Mouse (Mus musculus) heart, postnatal 36 days (tissue): ENCODE data around the gene Haus7. TPM values are rescaled to one million over a fixed set of nuclear protein-coding genes. Genes with fewer than 3 reads are reported as not detected.

ENCODE experiments used
- DNase-seq, 2 experiments: peaks; one replicate each; pipeline ENCODE4 v3.0.0; 2021 to 2022
- intact Hi-C: fragments of 180-260 bp; cut with DNase I; formaldehyde crosslinking; loops from one replicate; pipeline ENCODE4 v1.15.1; 2025
- total RNA-seq, 2 experiments: library from RNA; stranded (reverse); gene quantifications; 2 replicates each; pipeline ENCODE4 v1.2.3; 2021

The Haus7 gene
- total RNA-seq, result 1 to 10 TPM; 6.8 to 6.9 TPM

GRCm38 (mm10) chrX:73458877-73459392 lies at the start of gene Haus7:
TSS of gene Haus7 (minus strand) at chrX:73459044.
- intact Hi-C loops, result no loop called here
- DNase-seq, result peak; percentile 83 to 84

GRCm38 (mm10) chrX:73506577-73506976 lies 47.7 kb upstream of the Haus7 start:
- DNase-seq, result no peak
- intact Hi-C loops, result no loop called here

GRCm38 (mm10) chrX:73505130-73505735 lies 46.4 kb upstream of the Haus7 start:
- intact Hi-C loops, result no loop called here
- DNase-seq, result no peak

DNA sequence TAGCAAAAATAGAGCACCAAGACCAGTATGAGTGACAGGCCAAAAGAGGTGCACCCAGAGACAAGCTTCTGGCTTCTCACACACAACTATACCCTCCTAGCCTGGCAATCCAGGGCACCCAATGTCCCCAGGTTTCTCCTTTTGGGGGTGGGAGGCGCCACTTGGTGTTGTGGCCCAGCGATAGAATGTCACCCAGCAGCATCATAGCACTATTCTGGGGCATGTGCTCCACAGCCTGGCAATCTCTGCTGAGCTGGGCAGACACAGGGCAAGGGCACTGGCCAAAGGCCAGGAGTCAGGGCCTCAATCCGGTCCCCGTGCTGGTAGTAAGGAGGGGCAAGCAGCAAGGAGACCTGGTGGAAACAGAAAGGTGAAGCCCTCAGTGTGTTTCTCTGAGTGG lies 37.9 kb upstream of the Haus7 start:
- no peak for DNase-seq
- intact Hi-C loops, result loop anchor here (10.0 kb wide), 1 partner anchor 482 kb away; no protein-coding TSS in a partner anchor

DNA sequence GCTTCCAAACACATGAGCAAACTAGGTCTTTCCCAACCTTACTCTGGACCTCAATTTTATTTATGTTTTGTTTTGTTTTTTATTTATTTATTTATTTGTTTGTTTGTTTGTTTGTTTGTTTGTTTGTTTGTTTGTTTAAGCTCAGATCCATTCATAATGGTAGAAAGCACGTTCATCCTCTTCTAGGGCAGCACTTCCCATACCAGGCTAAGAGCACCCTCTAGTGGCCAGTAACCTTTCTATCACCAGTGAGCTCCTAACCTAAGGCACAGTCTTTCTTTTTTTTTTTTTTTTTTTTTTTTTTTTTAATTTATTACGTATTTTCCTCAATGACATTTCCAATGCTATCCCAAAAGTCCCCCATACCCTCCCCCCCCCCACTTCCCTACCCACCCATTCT lies 34.7 kb upstream of the Haus7 start:
- intact Hi-C loops, result loop anchor here (1.0 to 10.0 kb wide), 4 partner anchors 41 to 479 kb away; no protein-coding TSS in a partner anchor
- peak in 1 of 2 experiments; percentile 57 for DNase-seq

- intact Hi-C loops, result loop anchor here (5.0 to 10.0 kb wide), 3 partner anchors 179 to 476 kb away; no protein-coding TSS in a partner anchor
- no peak for DNase-seq
Observed at GRCm38 (mm10) chrX:73490804-73491203, 32.0 kb upstream of the Haus7 start.

DNA sequence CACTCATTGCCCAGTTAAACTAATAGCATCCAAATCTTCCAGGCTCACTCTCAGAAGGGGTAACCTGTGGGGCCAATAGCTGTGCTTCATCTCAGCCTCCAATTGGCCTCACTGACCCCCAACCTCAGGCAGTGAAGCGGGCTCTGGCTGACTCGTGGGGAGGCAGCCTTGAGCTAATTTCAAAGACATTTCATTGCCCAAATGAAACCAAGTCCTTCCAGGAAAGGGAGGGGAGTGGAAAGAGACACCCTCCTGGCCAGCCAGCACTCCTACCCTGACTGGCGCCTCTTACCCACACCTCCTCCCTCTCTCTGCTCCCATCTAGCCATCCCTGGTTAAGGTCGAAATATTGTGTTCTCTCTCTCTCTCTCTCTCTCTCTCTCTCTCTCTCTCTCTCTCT lies 31.3 kb upstream of the Haus7 start:
- no peak for DNase-seq
- intact Hi-C loops, result loop anchor here (5.0 to 10.0 kb wide), 3 partner anchors 178 to 475 kb away; no protein-coding TSS in a partner anchor

DNA sequence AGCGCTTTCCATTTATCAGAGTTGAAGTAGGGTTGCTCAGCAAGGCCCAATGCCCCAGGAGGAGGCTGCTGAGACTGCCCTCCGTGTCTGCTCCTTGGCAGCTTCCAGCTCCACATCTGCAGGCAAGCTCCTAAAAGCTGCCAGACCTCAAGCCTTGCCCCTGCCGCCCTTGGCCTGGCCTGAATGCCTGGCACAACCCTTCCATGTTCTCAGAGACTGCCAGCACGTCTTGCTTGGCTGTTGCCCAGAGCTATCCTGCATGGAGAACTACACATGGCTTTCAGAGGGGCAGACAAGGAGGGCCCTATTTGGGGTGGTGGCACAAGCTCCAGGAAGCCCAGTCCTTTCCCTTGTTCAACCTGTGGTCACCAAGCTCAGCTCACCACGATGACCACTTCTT lies 28.1 kb upstream of the Haus7 start:
- intact Hi-C loops, result no loop called here
- DNase-seq, result no peak

DNA sequence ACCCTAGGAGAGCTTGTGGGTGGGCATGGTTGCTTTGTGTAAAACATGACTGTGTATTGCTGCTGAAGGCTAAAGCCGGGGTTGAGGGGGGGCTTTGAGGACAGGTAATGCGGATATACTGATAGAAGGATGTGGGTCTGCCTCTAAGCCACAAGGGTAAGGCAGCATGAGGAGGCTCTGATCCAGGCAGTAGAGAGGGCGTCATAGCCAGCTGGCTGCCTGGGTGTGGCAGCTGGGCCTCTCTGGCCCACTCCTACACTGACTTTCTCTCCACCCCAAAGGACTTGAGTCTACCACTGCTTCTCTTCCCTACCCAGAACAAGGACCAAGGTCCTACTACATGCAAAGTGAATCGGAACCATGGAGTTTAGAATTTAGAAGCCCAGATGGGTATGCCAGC lies 26.0 kb upstream of the Haus7 start:
- no peak for DNase-seq
- intact Hi-C loops, result no loop called here

GRCm38 (mm10) chrX:73484076-73484475 lies 25.2 kb upstream of the Haus7 start:
- no peak for DNase-seq
- intact Hi-C loops, result no loop called here

DNA sequence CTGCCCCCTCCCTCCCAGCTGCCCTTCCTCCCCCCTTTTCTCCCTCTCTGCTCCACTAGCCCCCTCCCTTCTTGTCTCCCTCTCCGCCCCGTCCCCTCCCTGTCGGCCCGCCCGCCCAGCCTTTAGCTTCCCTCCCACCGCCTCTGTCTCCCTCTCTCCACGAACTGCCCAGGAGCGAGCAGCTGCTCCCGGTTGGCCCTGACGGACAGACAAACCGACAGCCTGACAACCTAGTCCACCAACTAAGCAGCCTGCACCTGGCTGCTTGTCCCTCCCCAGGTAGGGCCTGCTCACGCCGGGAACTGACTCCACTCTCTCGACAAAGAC lies 24.6 kb upstream of the Haus7 start, which contains the start of gene Bgn:
Bgn (plus strand) TSS at position 119 of the 327 bp plus-strand sequence.
- peak in 1 of 2 experiments; percentile 40 for DNase-seq
- intact Hi-C loops, result no loop called here

DNA sequence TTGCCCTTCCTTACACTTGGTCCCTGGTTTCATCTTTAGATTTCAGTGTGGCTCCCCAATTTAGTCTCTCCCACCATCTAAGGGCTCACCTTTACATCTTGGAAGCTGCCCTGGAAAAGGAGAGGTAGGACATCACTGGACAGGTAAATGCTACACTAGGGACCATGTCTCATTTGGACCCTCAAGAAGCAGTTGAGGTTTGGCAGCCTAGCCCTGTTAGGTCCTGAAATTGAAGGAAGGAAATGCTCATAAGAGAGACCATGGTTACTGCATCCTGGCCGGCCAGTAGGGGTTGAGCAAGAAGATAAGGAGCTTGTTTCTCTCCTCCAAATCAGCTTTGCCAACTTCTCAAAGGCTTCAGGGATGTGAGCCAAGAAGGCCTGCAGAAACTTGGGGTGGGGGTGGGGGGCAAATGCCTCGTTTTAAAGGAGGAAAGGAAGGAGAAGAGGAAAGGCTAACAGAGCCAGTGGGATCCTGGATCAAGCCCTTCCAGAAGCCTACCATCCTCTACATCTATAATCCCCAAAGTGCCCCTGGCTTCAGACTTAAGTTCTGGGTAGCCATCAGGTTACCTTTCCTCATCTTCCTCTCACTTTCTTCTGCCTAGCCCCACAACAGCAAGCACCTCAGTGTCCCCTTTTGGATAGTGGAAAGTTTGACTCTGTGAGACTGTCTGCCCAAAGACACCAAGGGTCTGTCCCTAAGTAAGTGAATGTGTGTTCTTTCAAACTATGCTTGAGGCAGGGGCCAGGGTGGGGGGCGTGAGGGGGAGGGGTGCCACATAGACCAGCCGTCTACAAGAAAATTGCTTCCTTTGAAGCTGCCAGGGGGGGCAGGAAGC lies 24.0 kb upstream of the Haus7 start:
- intact Hi-C loops, result no loop called here
- no peak for DNase-seq

- intact Hi-C loops, result no loop called here
- DNase-seq, result no peak
Observed at GRCm38 (mm10) chrX:73480334-73480733, 21.5 kb upstream of the Haus7 start.

DNA sequence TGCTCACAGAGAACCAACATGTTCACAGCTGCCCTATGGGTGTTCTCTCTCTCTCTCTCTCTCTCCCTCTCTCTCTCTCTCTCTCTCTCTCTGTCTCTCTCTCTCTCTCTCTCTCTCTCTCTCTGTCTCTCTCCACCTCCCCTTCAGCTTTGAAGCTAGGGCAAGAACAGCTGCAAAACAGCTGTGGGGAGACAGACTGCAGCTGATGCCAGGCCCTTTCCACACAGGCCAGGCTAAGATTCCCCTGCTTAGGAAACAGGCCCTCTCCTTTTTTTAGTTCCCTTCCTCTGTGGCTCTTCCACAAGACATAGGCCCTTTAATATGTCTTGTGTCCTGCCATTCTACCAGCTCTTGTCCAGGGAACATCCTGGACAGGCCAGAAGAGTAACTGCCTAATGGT lies 20.8 kb upstream of the Haus7 start:
- no peak for DNase-seq
- intact Hi-C loops, result no loop called here

DNA sequence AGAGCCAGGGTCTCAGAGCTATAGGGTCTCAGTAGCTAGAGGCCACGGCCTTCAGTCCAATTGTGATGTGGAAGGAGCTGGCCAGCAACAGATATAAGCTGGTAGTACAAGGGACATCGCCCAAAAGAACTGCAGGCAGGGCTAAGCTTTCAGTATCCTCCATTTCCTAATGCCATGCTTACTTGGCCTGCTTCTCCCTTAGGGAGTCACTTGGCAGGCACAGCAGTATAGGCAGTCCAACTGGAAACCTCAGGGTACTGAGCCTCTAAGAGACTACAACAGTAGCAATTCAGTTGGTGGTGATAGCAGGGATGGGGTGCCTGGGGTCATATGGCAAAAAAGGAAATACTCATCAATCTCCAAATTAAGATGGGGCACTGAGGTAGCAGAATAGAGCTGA lies 18.7 kb upstream of the Haus7 start:
- DNase-seq, result no peak
- intact Hi-C loops, result no loop called here

DNA sequence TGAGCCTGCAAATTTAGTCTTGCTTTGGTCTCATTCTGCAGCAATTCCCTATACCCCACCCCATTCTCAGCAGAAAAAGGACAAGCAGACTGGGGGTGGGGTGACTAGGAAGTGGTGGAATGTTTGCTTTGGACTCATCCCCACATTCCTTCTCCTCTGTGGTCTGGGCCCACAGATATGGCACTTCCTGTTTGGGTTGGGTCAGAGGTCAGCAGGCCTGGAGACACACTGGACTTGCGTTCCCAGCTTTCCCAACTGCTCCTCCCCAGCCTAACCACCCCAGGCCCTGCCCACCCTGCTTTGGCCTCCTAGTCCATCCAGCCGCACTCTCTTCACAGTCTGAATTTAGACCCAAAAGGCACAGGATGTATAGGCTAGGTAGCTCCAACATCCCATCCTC lies 17.8 kb upstream of the Haus7 start:
- intact Hi-C loops, result no loop called here
- DNase-seq, result peak in 1 of 2 experiments; percentile 49

DNA sequence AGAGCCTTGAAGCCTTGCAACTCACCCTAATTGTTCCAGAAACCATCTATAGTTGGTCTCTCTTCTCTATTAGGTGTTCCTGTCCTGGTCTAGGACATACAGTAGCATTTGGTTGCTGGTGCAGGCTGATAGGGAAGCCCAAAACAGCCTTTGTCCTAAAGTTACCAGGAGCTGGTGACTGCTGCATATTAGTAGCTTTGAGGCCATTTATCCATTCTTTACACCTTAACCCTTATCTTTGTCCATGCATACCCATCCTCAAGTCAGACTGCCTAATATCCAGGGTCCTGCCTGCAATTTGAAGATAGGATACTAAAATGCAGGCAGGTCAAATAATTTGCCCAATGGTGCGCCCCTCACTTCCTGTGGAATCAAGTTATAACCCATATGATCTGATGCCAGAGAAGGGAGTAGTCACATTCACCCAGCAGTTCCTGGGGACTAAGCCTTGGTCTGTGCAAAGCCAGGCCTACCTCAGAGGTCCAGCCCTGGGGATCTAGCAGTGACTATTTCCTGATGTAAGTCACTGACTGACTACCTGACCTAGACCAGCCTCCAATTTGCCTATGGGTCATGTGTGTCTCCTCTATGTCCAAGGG lies 16.9 kb upstream of the Haus7 start:
- DNase-seq, result no peak
- intact Hi-C loops, result no loop called here

DNA sequence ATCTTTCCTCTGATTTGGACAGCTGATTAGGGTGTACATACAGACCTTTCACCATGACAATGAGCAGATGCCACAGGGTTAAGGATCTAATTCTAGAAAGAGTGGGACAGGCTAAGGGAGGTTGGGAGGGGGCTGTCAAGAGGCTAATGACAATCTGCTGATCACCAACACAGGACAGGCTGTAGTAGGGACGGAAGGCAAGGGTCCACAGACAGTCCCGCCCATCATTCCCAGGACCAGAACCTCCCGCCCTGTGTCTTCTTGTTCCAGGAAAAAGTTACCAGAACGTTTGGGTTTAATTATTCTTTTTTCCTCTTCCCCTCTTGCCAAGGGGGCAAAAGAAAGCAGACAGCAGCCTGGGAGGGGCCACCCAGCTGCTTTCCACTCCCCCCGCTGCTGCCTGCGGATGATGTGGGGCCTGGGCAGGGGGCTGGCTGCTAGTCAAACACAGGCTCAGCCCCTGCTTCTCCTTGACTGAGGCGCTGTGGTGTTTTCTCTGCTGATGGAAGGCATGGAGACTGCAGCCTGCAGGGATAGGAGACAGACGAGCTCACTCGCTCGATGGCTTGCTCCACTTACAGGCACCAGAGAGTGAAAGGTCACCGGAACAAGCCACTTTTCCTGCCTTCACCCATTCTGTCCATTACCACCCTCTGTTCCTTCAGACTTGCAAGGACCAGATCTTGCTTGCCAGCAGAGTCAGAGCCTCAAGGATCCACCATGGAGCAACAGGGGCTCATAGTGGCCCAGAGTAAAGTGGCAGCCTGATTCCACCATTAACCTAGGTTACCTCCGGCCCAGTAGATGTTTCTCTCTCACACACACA lies 15.7 kb upstream of the Haus7 start:
- intact Hi-C loops, result no loop called here
- DNase-seq, result no peak

GRCm38 (mm10) chrX:73471764-73472163 lies 12.9 kb upstream of the Haus7 start:
- intact Hi-C loops, result no loop called here

DNA sequence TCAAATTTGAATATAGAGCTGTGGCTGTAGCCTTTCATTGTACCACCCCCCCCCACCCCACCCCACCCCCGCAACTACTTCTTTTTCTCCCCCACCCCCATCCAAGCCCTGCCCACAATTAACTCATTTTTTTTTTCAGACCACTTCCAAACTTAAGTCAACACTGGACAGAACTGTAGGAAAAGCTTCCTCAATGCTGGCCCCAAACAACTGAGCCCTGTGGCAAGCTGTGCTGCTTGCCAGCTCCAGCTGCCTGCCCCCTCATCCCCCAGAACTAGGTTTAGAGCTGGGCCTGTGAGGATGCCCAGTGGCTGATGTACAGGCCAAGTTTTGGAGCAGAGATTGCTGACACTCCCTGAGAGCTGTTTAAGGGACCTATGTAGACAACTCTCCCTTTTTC lies 9.9 kb upstream of the Haus7 start:
- DNase-seq, result no peak
- intact Hi-C loops, result no loop called here

More at GRCm38 (mm10) chrX:73471764-73472163, 12.9 kb upstream of the Haus7 start:
- no peak for DNase-seq
